Mouse (Mus musculus) midbrain, postnatal 0 days (tissue): Measurements from ENCODE around the gene Cwc22. TPM values are rescaled to one million over a fixed set of nuclear protein-coding genes. Genes with fewer than 3 reads are reported as not detected.

Experiments used
- ATAC-seq: fragments of 200-750 bp; cut with Nextera tagmentation; 2 replicates; pipeline ENCODE4 v1.8.0; 2017; ENCODE audit warnings: moderate number of reproducible peaks, mild to moderate bottlenecking, moderate TSS enrichment, moderate library complexity; ENCODE audit not compliant: low FRiP score
- DNase-seq: peaks from one replicate; pipeline ENCODE4 v3.0.0-alpha.2; 2015; ENCODE audit warnings: low spot score
- H3K27ac ChIP-seq: fragments of 300-500 bp; sonication (generic); 2 replicates; pipeline ENCODE4 v1.5.1; 2014; ENCODE audit warnings: low read depth, mild to moderate bottlenecking, low read length, mixed read lengths
- H3K27me3 ChIP-seq: fragments of 300-500 bp; sonication (generic); 2 replicates; pipeline ENCODE4 v1.6.1; 2014; ENCODE audit warnings: low read length, control low read depth, mixed read lengths; ENCODE audit not compliant: insufficient read depth
- H3K36me3 ChIP-seq: fragments of 300-500 bp; sonication (generic); 2 replicates; pipeline ENCODE4 v1.6.1; 2014; ENCODE audit warnings: low read length, control low read depth, mixed read lengths; ENCODE audit not compliant: insufficient read depth
- H3K4me1 ChIP-seq: fragments of 300-500 bp; sonication (generic); 2 replicates; pipeline ENCODE4 v1.6.1; 2014; ENCODE audit warnings: mild to moderate bottlenecking, control low read depth, antibody characterized with exemption, low read length, mixed read lengths; ENCODE audit not compliant: insufficient read depth
- H3K4me2 ChIP-seq: fragments of 300-500 bp; sonication (generic); 2 replicates; pipeline ENCODE4 v1.6.1; 2014; ENCODE audit warnings: low read depth, mild to moderate bottlenecking, low read length, mixed read lengths; ENCODE audit not compliant: poor library complexity, severe bottlenecking
- H3K4me3 ChIP-seq: fragments of 300-500 bp; sonication (generic); 2 replicates; pipeline ENCODE4 v1.5.1; 2014; ENCODE audit warnings: low read depth, mild to moderate bottlenecking, low read length, moderate library complexity
- H3K9ac ChIP-seq: fragments of 300-500 bp; sonication (generic); replicated peaks from 2 replicates; pipeline ENCODE4 v1.6.1; 2014; ENCODE audit warnings: mild to moderate bottlenecking, low read length, moderate library complexity, mixed read lengths; ENCODE audit not compliant: poor library complexity, severe bottlenecking
- H3K9me3 ChIP-seq: fragments of 300-500 bp; sonication (generic); 2 replicates; pipeline ENCODE4 v1.6.1; 2016; ENCODE audit warnings: low read length, control low read depth
- CTCF ChIP-seq: IDR thresholded peaks from 2 replicates; pipeline ENCODE4 v1.5.1; 2016; ENCODE audit warnings: antibody characterized with exemption, mild to moderate bottlenecking
- WGBS: fragments of 180-500 bp; shearing (Covaris S2); extraction: QIAGEN DNeasy Blood & Tissue Kit; methylation state at CpG from one replicate; pipeline ENCODE4 v1.1.7; 2014; 5-methylcytosine and 5-hydroxymethylcytosine counted together
- polyA plus RNA-seq: library from polyadenylated mRNA; unstranded; fragments of >200 nt; fragmentation: Nextera tagmentation; extraction: Ambion mirVana; gene quantifications from 2 replicates; pipeline ENCODE4 v1.2.1, GENCODE M21; 2015
- total RNA-seq: library from RNA; depleted of rRNA; stranded (reverse); fragments of >200 nt; gene quantifications from 2 replicates; pipeline ENCODE4 v1.2.3, GENCODE M21; 2014

The Cwc22 gene
- total and polyA plus RNA-seq, 2 experiments from 2014 or later, result 9.4 to 11.8 TPM

GRCm38 (mm10) chr2:77989390-77989789, 43.2 kb upstream of the Cwc22 start:
- Histone ChIP-seq H3K4me3 (no peak overlapping the region), H3K4me1 (no peaks in the 10 kb centered on the region), H3K36me3 (no peaks in the 10 kb centered on the region), H3K4me2 (no peak overlapping the region), H3K9ac (no peak overlapping the region), H3K9me3 (no peaks in the 10 kb centered on the region), H3K27me3 (no peaks in the 10 kb centered on the region), H3K27ac (no peak overlapping the region)
- ATAC-seq (no peak), DNase-seq (no peak)
- WGBS, result 69% methylated on average over 1 of the region's 1 CpGs
- TF ChIP-seq CTCF, result no peak

GRCm38 (mm10) chr2:77985991-77986730, 40.0 kb upstream of the Cwc22 start:
- H3K27ac ChIP-seq, result no peak overlapping the region
- H3K9ac ChIP-seq, result no peak overlapping the region
- no peak overlapping the region for H3K4me3 ChIP-seq
- no peak for TF ChIP-seq CTCF
- DNase-seq (no peak), ATAC-seq (no peak)
- H3K36me3 ChIP-seq, result no peaks in the 10 kb centered on the region
- no peaks in the 10 kb centered on the region for H3K4me1 ChIP-seq
- WGBS, result 77% methylated on average over 2 of the region's 2 CpGs
- 0 out of 2 replicates have a peak, but pooled peaks cover 3% of the 10 kb centered on the region for H3K9me3 ChIP-seq
- no peaks in the 10 kb centered on the region for H3K27me3 ChIP-seq
- H3K4me2 ChIP-seq, result no peak overlapping the region

DNA sequence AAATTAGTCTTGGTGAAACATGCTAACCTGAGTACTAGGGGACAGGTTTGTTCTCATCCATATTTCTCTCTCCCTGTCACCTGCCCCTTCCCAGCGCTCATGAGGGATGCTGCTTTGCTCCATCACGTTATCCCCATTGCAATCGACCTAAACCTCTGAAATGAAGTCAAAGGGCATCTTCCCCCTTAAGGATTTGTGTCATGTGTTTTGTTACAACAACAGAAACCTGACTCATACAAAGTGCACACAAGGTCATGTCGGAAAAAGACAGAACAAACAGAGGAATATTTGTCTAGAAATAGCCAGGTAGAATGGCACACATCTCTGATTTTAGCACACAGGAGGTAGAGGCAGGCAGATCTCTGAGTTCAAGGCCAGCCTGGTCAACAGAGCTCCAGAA, 38.0 kb upstream of the Cwc22 start:
- TF ChIP-seq CTCF, result no peak
- H3K4me2 ChIP-seq, result no peak overlapping the region
- H3K4me3 ChIP-seq, result no peak overlapping the region
- H3K4me1 ChIP-seq, result no peaks in the 10 kb centered on the region
- 0 out of 2 replicates have a peak, but pooled peaks cover 3% of the 10 kb centered on the region for H3K9me3 ChIP-seq
- no peak overlapping the region for H3K27ac ChIP-seq
- H3K36me3 ChIP-seq, result no peaks in the 10 kb centered on the region
- H3K9ac ChIP-seq, result no peak overlapping the region
- WGBS, result 80% methylated on average over 4 of the region's 4 CpGs
- DNase-seq, result no peak
- no peak for ATAC-seq
- H3K27me3 ChIP-seq, result no peaks in the 10 kb centered on the region

DNA sequence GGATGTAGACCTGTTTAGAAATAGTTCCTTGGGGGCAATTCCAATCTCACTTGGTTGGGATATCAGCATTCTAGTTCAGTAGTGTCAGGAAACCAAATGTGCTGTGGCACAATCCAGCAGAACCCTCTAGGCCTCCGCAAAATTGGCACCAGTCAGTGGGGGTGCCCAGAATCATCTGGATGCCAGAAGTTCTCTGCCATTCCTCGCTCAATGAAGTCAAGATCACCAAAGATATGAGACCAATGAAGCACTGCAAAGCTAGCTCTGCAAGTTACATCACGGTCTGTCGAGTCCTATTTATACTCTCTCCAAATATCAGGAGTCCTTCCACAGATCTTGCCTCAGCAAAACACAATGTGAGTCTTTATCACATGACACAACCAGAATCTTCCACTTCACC, 35.7 kb upstream of the Cwc22 start:
- 88% methylated on average over 4 of the region's 4 CpGs for WGBS
- Histone ChIP-seq H3K9me3 (0 out of 2 replicates have a peak, but pooled peaks cover 3% of the 10 kb centered on the region), H3K9ac (no peak overlapping the region), H3K4me1 (no peaks in the 10 kb centered on the region), H3K4me2 (no peak overlapping the region), H3K36me3 (no peaks in the 10 kb centered on the region), H3K27ac (no peak overlapping the region), H3K27me3 (no peaks in the 10 kb centered on the region), H3K4me3 (no peak overlapping the region)
- TF ChIP-seq CTCF, result no peak
- DNase-seq (no peak), ATAC-seq (no peak)

DNA sequence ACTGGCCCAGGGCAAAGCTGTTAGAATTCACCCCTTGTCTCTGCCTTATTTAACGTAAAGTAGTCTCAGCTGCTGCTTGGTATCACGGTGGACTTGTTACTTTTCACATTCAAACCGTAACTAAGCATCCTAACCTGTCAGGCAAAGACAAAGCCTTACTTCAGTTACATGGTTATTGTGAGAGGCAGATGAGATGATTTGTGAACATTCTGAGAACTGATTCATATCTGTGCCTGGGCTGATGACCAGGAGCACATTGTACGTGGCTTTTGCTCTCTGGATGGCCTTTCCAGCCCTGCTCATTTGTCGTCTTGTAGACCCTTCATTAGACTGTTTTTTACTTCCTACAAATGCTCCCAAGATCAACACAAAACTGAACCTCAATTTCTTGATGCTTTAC, 34.5 kb upstream of the Cwc22 start:
- H3K4me2 ChIP-seq, result no peak overlapping the region
- H3K27me3 ChIP-seq, result no peaks in the 10 kb centered on the region
- no peak overlapping the region for H3K9ac ChIP-seq
- H3K27ac ChIP-seq, result no peak overlapping the region
- DNase-seq (no peak), ATAC-seq (no peak)
- 0 out of 2 replicates have a peak, but pooled peaks cover 3% of the 10 kb centered on the region for H3K9me3 ChIP-seq
- no peak for TF ChIP-seq CTCF
- no peak overlapping the region for H3K4me3 ChIP-seq
- WGBS, result 84% methylated on average over 5 of the region's 5 CpGs
- no peaks in the 10 kb centered on the region for H3K36me3 ChIP-seq
- H3K4me1 ChIP-seq, result no peaks in the 10 kb centered on the region

- H3K36me3 ChIP-seq, result no peaks in the 10 kb centered on the region
- H3K4me2 ChIP-seq, result no peak overlapping the region
- 0 out of 2 replicates have a peak, but pooled peaks cover 3% of the 10 kb centered on the region for H3K9me3 ChIP-seq
- 96% methylated on average over 2 of the region's 2 CpGs for WGBS
- no peak overlapping the region for H3K4me3 ChIP-seq
- DNase-seq (no peak), ATAC-seq (no peak)
- no peaks in the 10 kb centered on the region for H3K27me3 ChIP-seq
- no peaks in the 10 kb centered on the region for H3K4me1 ChIP-seq
- H3K27ac ChIP-seq, result no peak overlapping the region
- no peak overlapping the region for H3K9ac ChIP-seq
- no peak for TF ChIP-seq CTCF
These were observed 33.3 kb upstream of the Cwc22 start for GRCm38 (mm10) chr2:77979519-77979918.
